Mouse (Mus musculus) testis, adult 10 weeks (tissue): Measurements from ENCODE around the gene Uqcc2. TPM values are rescaled to one million over a fixed set of nuclear protein-coding genes. Genes with fewer than 3 reads are reported as not detected.

Experiments used
- polyA plus RNA-seq: library from polyadenylated mRNA; stranded (reverse); fragments of 350-450 nt; fragmentation: Illumina TruSeq; extraction: RNeasy Lipid Tissue Mini Kit (QIAGEN cat#74804); gene quantifications from one replicate; pipeline ENCODE4 v1.2.3, GENCODE M21; 2014; ENCODE audit warnings: low read depth, low replicate concordance

Gene Uqcc2
- 130 TPM for polyA plus RNA-seq

DNA sequence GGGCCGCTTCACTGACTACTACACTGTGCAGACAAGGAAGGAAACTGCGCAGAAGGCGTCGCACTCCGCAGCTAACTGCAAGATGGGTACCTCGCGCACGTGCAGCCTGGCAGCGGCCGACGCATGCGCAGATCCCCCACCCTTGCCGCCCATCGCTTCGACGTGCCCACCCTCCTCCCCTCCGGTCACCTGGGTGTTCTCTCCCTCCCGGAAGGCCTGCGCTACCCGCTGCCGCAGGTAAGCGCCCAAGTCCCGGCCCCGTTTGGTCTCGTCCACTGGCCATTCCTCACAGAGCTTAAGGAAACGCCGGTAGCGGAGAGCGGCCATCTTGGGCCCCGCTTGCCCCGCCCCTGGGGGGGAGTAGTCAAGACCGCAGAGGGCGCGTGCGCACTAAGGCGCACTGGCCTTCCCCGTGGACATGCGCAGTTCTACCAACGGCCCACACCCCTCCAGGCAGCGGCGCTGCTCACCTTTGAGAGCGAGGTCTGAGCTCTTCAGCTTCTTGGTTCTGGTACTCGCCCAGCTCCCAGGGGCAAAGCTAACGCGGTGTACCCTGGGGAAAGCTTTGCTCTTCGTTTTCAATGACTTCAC, at the start of gene Uqcc2:
Uqcc2 (minus strand) TSS at position 366 of the 591 bp plus-strand sequence.

DNA sequence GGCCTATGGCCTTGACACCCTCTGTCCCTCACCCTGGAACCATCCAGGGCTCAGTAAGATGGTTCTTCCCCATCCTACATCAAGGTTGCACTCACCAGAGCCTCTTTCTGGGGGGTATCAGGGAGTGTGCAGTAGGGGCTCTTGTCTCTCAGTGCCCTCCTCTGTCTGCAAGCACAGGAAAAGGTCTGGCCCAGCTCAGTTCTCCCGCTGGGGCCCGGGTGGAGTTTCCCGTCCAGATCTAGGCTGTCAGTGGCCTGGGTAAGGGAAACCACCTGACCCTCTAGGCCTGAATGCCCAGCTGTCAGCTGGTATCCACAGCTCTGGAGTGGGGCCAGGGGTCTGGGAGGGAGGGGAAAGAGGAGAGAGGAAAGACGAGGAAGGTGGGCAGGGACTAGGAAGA, 33.8 kb upstream of the Uqcc2 start, which contains the start of gene Ip6k3:
Ip6k3 (minus strand) TSS at position 251 of the 400 bp plus-strand sequence.

Other genes with a start within 250 kb of the Uqcc2 start
- 0.85 TPM for gene Kifc5b, start 216.8 kb downstream of the Uqcc2 start, polyA plus RNA-seq
- gene Phf1, start 200.9 kb downstream of the Uqcc2 start, polyA plus RNA-seq, result 8.5 TPM
- gene Cuta, start 194.3 kb downstream of the Uqcc2 start, polyA plus RNA-seq, result 4.3 TPM
- gene Syngap1, start 192.7 kb downstream of the Uqcc2 start, polyA plus RNA-seq, result 6.9 TPM
- gene Zbtb9, start 160.7 kb downstream of the Uqcc2 start, polyA plus RNA-seq, result 13.9 TPM
- gene Bak1, start 104.9 kb downstream of the Uqcc2 start, polyA plus RNA-seq, result 0.73 TPM
- 0.42 TPM for gene Itpr3, start 76.6 kb downstream of the Uqcc2 start, polyA plus RNA-seq
- gene Ip6k3, start 33.9 kb upstream of the Uqcc2 start, polyA plus RNA-seq, result 0.08 TPM
- 1.3 TPM for gene Lemd2, start 70.6 kb upstream of the Uqcc2 start, polyA plus RNA-seq